Mouse (Mus musculus): Measurements from ENCODE around the gene Ctrb1.
"Not testable (repeated sequence)": the region's sequence is repeated elsewhere in the genome, so short reads cannot be mapped to it uniquely, and the experiment has no call there.

The Ctrb1 gene

DNA sequence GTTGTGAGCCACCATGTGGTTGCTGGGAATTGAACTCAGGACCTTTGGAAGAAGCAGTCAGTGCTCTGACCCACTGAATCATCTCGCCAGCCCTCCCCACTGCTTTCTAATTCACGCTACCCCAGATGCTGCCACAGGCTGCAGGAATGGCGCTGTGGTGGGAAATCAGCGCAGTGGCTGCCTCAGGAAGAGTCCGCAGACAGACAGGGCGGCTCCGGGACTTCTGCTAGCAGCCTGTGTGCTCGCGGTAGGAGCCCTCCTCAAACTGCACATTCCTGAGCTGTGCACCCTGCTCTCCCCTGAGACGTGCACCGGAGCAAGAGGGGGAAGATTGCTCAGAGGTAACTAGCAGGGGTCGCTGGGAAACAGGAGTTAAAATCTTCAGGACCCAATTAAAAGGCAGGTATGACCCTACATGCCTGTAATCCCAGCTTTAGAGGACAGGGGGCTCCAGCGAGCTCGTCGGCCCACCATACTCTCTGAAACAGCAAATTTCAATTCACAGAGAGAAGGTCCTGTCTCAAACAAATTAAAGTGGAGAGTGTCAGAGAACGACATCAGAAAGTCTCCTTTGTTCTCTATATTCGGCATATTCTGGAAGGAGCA lies 10.3 kb downstream of the Ctrb1 start:
- no peak for DNase-seq

DNA sequence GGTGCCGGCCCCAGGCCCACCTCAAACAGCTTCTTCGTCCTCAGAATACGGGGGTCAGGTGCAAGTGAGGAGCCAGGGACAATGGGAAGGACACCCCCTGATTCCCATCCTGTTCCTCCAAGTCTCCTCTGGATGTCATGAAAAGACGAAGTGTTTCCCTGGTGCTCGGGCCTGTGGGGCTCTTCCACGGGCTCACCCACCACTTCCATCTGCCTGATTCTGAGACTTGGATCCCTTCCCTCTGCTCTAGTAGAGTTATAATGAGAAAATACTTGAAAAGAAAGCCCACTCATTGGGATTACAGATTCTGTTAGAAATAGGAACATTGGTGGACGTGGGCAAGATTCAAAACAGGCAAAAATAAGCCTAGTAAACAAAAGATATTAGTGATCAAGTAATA lies 12.0 kb downstream of the Ctrb1 start:
- peak; percentile 59 for DNase-seq

DNA sequence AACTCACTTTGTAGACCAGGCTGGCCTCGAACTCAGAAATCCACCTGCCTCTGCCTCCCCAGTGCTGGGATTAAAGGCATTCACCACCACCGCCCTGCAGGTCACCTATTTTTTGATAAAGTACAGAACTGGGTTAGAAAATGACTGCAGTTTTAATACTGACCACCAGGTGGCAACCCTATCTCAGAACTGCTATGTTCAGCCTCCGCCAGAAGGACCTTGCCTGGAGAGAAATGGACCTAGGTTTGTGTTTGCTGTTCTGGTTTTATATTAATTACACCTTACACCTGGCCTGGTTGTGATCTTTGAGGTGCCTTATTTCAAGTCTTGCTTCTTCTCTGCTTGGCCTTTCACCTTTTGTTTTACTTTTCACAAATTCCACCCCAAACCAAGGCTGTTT lies 12.7 kb downstream of the Ctrb1 start:
- peak; percentile 36 for DNase-seq

DNA sequence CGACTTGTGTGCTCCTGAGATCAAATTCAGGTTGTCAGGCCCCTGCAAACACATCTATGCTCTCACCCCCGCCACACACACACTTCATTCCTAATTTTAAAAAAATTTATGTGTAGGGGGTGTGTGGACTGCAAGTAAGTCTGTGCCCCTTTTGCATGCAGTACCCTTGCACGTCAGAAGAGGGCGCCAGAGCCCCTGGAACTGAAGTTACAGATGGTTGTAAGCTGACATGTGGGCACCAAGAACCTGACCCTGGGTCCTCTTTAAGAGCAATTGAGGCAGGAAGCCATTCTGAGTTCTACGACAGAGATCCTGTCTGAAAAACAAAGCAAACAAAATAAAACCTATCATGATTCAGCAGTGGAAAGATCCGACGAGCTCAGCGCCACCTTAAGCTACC lies 14.6 kb downstream of the Ctrb1 start:
- no peak for DNase-seq

DNA sequence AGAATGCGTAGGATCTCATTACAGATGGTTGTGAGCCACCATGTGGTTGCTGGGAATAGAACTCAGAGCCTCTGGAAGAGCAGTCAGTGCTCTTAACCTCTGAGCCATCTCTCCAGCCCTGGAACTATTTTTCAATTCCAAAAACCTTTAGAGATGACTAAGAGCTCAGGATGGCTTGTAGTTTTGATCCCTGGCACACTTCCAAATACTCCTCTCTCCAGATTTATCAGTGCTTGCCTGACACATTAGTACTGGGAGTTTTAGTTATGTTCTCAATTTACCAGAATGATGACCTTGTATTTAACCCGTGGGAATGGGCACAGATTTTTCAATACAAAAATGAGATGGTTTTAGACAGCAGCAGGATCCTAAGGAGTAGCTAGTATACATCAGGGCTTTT lies 24.1 kb downstream of the Ctrb1 start:
- DNase-seq = no peak

DNA sequence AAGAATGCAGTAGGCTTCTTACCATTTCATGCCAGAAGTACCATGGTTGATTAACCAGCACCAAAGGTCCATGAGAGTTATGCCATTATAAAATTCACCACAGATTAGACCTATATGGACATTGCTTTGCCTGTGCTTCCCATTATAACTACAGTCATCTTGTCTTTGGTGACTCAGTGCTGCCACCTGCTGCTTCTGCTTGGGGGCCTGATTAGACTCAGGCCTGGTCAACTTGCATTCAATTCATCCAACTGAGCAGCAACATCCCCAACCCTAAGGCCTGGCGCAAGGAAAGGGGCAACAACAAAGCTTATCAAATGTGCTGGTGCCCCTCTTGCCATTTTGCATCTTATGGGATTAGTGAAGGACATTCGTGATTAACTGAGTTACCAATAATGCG lies 28.3 kb downstream of the Ctrb1 start:
- DNase-seq = peak; percentile 77

DNA sequence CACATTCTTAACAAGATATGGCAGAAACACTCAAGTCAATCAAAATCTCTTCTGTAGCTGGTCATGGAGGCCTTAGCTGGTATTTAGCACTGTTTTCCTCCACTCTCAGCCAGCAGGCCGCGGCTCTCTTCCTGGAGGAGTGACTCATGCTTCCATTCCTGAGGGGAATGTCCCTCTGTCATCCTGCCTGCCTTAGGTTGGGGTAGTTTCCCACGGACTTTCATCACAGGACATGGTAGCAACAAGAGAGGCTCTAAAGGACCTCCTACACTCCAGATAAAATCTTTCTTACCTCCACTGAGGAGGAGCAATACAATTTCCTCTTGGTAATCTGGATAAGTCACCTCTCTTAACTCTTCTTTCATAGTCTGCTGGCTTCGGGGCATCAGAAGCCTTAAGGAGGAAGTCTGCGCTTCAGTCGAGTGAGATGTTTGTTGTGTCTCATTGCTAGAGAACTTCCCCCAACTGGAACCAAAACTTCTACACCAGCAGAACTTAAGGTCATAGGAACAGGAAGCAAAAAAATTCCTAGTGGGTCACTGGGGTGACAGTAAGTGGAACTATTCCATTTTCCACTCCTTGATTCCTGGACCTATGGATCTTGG lies 31.9 kb downstream of the Ctrb1 start:
- no peak for DNase-seq

DNA sequence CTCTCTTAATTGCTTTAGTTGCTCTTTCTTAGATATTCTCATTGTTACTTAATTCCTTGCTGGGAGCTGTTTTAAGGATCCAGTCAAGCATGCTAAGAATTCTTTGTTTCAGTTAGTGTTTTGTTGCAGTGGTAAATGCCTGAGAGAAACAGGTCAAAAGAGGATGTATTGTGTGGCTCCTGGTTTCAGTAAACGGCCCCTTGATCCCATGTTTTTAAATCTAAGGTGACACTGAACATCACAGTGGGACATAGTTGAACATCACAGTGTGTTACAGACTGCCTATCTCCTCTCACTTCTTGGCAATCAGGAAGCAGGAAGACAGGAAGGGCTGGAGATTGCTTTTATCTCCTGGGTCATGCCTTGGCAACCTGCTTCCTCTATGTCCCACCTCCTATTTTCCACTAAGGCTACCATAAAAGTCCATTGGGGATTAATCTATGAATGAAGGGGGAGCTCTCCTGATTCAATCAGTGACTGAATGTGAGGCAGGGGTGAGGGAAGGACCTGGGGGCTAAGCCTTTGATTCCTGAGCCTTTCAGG lies 33.4 kb downstream of the Ctrb1 start:
- no peak for DNase-seq

DNA sequence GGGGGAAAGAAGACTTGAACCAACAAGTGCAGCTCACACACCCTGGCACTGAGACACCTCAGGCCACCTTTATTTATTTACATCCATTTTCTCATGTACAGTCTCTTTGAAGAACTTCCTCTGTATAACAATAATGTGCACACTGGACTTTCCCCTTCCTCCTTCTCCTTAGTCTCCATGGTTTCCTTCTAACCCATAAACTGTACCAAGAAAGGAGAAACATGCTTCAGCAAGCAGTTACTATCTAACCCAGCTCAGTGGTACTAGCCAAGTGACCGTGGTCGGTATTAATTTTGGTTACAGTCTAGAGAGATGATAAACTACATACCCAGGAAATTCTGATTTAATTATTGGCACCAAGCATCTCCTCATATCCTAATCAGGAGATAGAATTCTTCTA lies 37.3 kb downstream of the Ctrb1 start:
- DNase-seq = no peak

DNA sequence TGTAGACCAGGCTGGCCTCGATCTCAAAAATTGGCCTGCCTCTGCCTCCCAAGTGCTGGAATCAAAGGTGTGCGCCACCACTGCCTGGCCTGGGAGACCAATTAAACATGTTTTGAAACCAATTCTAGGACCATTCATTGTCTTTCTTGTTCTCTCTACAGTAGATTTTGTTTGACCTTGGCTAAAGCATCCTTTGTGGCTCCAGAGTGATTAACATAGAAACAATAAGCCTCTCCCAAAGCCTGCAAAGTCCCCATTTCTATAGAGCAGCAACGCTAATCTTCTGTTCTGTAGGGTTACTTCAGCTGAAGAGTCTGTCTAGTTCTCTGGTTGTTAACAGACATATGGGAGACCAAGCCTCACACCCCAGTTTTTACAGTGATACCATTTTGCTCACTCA lies 40.2 kb downstream of the Ctrb1 start:
- DNase-seq = no peak

DNA sequence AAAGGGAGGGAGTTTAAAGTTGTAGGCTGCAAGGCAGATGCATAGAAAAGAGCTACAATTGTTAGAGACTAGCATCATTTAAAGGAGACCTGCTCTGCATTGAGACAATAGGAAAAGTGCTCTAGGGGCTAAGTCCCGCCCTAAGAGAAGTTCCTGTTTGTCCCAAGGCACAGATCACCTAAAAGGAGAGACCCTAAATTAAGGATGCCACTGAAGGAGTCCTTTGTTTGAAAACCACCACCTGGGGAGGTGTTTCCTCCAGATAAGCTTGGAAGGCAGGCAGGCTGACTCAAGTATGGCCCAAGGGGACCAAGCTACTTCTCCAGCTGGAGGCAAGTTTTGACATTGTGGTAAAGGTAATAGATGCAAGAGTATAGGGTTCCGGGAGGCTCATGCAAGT lies 42.0 kb downstream of the Ctrb1 start:
- DNase-seq = no peak

DNA sequence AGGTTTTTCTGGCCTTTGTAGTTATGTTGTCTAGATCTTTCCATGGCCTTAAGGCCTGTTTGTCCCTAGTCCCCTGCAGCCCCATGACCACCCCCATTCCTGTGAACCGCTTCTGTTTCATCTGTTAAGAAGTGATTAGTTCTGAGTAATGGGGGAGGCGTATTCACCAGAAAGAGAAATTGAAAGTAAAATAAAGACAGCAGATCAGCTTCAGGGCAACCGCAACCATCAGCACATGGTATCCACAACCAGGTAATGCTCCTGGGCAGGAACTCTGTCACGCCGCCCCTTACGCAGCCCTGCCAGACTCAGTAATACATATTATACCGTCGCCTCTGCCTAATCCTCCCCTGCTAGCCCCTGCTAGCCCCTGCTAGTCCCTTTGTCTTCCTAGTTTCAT lies 45.1 kb downstream of the Ctrb1 start:
- no peak for DNase-seq

DNA sequence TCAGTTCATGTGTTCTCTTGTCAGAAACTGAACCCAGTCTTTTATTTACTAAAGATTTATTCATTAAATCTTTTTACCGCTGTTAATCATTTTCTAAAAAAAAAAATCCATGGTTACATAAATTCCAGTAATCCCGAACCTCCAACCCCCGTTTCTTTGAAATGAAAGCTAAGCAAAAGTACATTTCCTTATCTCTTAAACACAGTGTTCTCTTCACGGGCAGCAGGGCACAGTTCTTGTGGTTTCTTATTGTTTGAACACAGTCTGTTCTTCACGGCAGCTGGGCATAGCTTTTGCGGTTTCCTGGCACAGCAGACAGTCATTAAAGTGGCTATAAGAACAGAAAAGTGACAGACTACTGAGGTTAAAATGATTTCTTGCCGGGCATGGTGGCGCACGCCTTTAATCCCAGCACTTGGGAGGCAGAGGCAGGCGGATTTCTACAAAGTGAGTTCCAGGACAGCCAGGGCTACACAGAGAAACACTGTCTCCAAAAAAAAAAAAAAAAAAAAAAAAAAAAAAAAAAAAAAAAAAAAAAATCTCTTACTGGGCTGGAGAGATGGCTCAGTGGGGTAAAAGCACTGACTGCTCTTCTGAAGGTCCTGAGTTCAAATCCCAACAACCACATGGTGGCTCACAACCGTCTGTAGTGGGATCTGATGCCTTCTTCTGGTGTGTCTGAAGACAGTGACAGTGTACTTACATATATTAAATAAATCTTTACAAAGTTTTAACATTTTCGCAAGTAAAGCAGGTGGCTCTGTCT lies 46.3 kb downstream of the Ctrb1 start:
- not testable (repeated sequence) for DNase-seq

DNA sequence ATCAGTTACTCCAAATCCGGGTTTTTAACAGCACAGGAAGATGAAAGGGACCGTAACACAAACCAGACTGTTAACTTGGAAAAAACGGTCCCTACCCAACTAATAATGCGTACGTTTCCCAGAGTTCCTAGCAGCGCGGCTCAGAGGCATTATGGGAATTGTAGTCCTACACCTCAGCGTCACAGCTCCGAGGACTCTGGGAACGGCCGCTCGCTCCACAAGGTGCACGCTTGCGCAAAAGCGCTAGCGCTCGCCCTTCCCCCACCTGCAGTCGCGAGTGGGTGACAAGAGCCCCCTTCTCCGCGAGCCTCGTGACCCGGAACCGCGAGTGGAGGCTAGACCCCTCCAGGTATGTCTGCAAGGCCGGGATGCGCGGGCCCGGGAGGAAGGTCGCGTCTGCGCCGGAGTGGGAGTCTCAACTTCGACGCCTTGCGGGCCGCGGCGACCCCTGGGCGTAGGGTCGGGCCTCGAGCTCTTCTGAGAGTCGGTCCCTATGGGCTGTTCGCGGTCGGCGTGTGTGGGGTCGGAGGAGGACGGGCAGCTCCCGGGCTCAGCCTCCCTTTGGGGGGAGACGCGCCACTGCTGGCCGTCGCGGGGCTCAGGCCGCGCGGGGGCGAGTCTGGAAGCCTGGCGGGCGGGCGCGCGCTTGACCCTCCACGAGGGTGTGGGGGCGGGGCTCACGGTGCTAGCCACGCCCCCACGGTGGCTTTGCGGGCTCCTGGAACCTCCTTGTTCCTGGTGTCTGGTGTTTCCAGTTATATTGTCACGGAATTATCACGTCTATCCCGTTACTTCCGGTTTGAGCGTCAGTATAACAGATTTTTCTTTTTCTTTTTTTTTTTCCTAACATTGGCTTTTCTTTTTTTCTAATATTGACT lies 47.3 kb downstream of the Ctrb1 start, which contains the start of gene Zfp1:
Gene Zfp1 (plus strand): TSS at position 138 of the 878 bp plus-strand sequence.
- peak; percentile 95 for DNase-seq

DNA sequence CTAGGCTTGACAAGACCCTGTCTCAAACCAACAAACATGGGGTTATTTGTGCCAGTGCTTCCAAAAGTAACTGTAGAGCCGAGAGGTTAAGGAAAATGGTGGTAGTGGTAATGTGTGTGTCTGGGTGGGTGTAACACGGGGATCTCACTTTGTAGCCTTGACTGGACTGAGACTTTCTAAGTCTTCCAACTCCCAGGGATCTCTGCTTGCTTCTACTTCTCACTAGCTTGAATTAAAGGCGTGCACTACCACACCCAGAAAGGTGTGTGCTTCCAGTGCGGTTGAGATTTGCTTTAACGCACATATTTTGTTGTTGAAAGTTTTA lies 47.9 kb downstream of the Ctrb1 start:
- DNase-seq = no peak

DNA sequence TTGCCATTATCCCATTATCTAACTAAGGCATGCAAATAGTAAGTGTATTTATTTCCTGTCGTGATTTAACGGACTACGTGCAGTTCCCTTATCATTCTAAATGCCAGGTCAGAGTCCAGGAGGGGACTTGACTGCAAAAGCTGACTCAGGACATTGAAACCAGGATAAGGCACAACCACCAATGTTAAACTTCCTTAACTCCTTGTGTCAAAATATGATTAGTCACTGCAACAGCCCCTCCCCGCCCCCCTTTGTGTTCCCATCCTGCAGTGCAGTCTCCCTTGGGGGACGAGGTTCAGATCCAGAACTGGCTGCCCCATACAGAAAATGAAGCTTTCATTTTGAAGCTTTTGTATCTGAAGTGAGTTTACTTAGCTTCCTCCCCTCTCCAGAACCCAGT lies 48.3 kb downstream of the Ctrb1 start:
- DNase-seq = no peak

DNA sequence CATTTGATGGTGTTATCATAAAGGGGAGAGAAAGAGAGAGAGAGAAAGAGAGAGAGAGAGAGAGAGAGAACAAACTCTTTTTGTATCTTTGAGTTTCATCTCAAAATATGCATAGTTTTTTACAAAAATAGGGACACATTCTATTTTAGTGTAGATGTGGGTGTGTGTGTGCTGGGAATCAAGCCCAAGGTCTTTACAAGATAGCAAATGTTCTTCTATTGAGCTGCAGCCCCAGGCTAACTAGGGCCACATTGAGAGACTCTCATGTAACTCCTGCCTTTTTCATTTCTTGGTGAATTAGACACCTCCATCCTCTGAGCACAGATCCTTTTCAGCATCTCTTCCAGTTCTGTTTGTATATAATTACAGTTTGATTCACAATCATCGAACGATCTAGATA lies 49.7 kb downstream of the Ctrb1 start:
- DNase-seq = no peak

DNA sequence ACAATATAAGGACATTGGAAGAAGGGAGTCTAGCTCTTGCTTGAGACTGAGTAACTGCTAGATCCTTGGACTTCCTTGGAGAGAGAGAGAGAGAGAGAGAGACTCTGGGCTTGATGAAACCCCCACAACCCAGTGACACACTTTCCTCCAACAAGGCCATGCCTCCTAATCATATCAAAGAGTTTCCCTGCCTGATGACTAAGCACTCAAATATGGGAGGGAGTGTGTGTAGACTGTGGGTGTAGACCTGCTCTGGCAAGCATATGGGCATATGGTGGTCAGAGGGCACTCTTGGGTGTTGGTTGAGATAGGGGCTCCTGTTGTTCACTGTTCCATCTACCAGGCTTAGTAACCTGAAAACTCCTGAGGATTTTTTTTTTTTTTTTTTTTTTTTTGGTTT lies 52.7 kb downstream of the Ctrb1 start:
- no peak for DNase-seq
